In genomic region chr14:10658219-10658618, GRCm38 (mm10) we compare ENCODE assay signal across 19 mouse cellular contexts.
DNase-seq lines count a peak whose midpoint lies in the region; ATAC-seq and TF ChIP-seq lines count a peak whose summit lies in the region.
"Had no signal": no experiment of that assay in that cellular context is flagged by ENCODE, and none has a peak within 500 bp of the region (broad histone marks: within the 10 kb centered on the region; RNA-seq: fewer than 3 reads in every experiment).

No protein-coding gene starts in this region.

- H3K9me3 ChIP-seq in intestine, embryonic 16.5 days (ENCODE audit: control insufficient read depth, low read length), result no peaks in the 10 kb centered on the region
- H3K9me3 ChIP-seq in intestine, embryonic 15.5 days, result no peaks in the 10 kb centered on the region
- H3K9me3 ChIP-seq: embryonic facial prominence, embryonic 10.5 days; embryonic facial prominence, embryonic 12.5 days; forebrain, embryonic 13.5 days; forebrain, embryonic 15.5 days had no signal

- no peak for TF ChIP-seq CTCF in small intestine, adult 2 months (IDR thresholded peaks at IDR 0.05; ENCODE audit: extremely low read depth, insufficient read length, insufficient replicate concordance, low read depth, low read length)
- TF ChIP-seq CTCF in left cerebral cortex, adult 2 months (IDR thresholded peaks at IDR 0.05), result no peak

- no peaks in the 10 kb centered on the region for H3K4me1 ChIP-seq in intestine, embryonic 16.5 days (ENCODE audit: control insufficient read depth, insufficient read depth, low read length)
- no peaks in the 10 kb centered on the region for H3K4me1 ChIP-seq in intestine, embryonic 15.5 days (replicated peaks)
- H3K4me1 ChIP-seq in small intestine, adult 2 months (ENCODE audit: control insufficient read depth, insufficient read depth, insufficient read length, low read length), result peaks cover 10% of the 10 kb centered on the region; the same call in 1 of the 2 replicates
- H3K4me1 ChIP-seq: embryonic facial prominence, embryonic 12.5 days; forebrain, embryonic 15.5 days had no signal

- no peak for DNase-seq in right cerebral cortex, adult 18-20 months
- DNase-seq in left cerebral cortex, adult 2 months (ENCODE audit: extremely low spot score in 1 of 2, low spot score in 2 of 2), result no peak
- DNase-seq: adrenal gland, adult 8-10 months; adrenal gland, postnatal 14 days; adrenal gland, postnatal 36 days; cerebellum, adult 11-12 months; cerebellum, adult 2 months; cerebellum, adult 9-10 months; cerebellum, postnatal 10 days; cerebellum, postnatal 25 days; forebrain, postnatal 0 days had no signal

- intact Hi-C loops in left cerebral cortex, adult 2 months (cut with DNase I), result no loop called here

- no peaks in the 10 kb centered on the region for H3K27me3 ChIP-seq in intestine, embryonic 16.5 days (replicated peaks; ENCODE audit: control insufficient read depth, insufficient read depth, low read length)
- no peaks in the 10 kb centered on the region for H3K27me3 ChIP-seq in intestine, embryonic 15.5 days (replicated peaks)
- no peaks in the 10 kb centered on the region for H3K27me3 ChIP-seq in small intestine, adult 2 months (ENCODE audit: control insufficient read depth, insufficient read depth, low read length)
- H3K27me3 ChIP-seq: embryonic facial prominence, embryonic 12.5 days; forebrain, embryonic 13.5 days; forebrain, embryonic 15.5 days; Patski had no signal

- no peak for TF ChIP-seq POLR2A in small intestine, adult 2 months (IDR thresholded peaks at IDR 0.05; ENCODE audit: low read depth, low read length)

- 0 out of 2 replicates have a peak, but pooled peaks have one; percentile 33 for ATAC-seq in intestine, embryonic 16.5 days
- ATAC-seq in intestine, embryonic 15.5 days, result no peak
- ATAC-seq: forebrain, embryonic 13.5 days; forebrain, embryonic 15.5 days; forebrain, postnatal 0 days; Patski had no signal

- no peak overlapping the region for H3K27ac ChIP-seq in intestine, embryonic 16.5 days (ENCODE audit: low read length)
- no peak overlapping the region for H3K27ac ChIP-seq in intestine, embryonic 15.5 days
- H3K27ac ChIP-seq in small intestine, adult 2 months (ENCODE audit: insufficient read depth, low read depth, low read length), result peak overlapping the region; percentile 64
- H3K27ac ChIP-seq in left cerebral cortex, adult 2 months, result no peak overlapping the region
- H3K27ac ChIP-seq: embryonic facial prominence, embryonic 10.5 days; embryonic facial prominence, embryonic 12.5 days; forebrain, embryonic 13.5 days; forebrain, embryonic 15.5 days had no signal

- 76% methylated on average over 1 of the region's 1 CpGs for WGBS in intestine, embryonic 16.5 days
- WGBS in intestine, embryonic 15.5 days, result 72% methylated on average over 1 of the region's 1 CpGs
- 27% methylated on average over 1 of the region's 1 CpGs for WGBS in small intestine, adult 2 months

- H3K36me3 ChIP-seq in intestine, embryonic 16.5 days (ENCODE audit: control insufficient read depth, insufficient read depth, low read length), result no peaks in the 10 kb centered on the region
- no peaks in the 10 kb centered on the region for H3K36me3 ChIP-seq in intestine, embryonic 15.5 days
- no peaks in the 10 kb centered on the region for H3K36me3 ChIP-seq in small intestine, adult 2 months (ENCODE audit: control insufficient read depth, insufficient read depth, low read length)
- H3K36me3 ChIP-seq: embryonic facial prominence, embryonic 10.5 days; embryonic facial prominence, embryonic 12.5 days; forebrain, embryonic 15.5 days had no signal

- H3K4me2 ChIP-seq in intestine, embryonic 16.5 days (ENCODE audit: low read depth, low read length), result no peak overlapping the region
- no peak overlapping the region for H3K4me2 ChIP-seq in intestine, embryonic 15.5 days (replicated peaks)
- H3K4me2 ChIP-seq: embryonic facial prominence, embryonic 12.5 days; forebrain, embryonic 13.5 days; forebrain, embryonic 15.5 days had no signal

- no peak overlapping the region for H3K9ac ChIP-seq in intestine, embryonic 16.5 days (ENCODE audit: low read depth, low read length)
- no peak overlapping the region for H3K9ac ChIP-seq in intestine, embryonic 15.5 days
- H3K9ac ChIP-seq: embryonic facial prominence, embryonic 12.5 days; forebrain, embryonic 13.5 days; forebrain, embryonic 15.5 days; forebrain, postnatal 0 days had no signal

- no peak overlapping the region for H3K4me3 ChIP-seq in intestine, embryonic 16.5 days (ENCODE audit: low read length)
- H3K4me3 ChIP-seq in intestine, embryonic 15.5 days (replicated peaks), result no peak overlapping the region
- no peak overlapping the region for H3K4me3 ChIP-seq in small intestine, adult 2 months (ENCODE audit: low read depth, low read length)
- no peak overlapping the region for H3K4me3 ChIP-seq in left cerebral cortex, adult 2 months
- H3K4me3 ChIP-seq: embryonic facial prominence, embryonic 10.5 days; embryonic facial prominence, embryonic 12.5 days; forebrain, embryonic 13.5 days; forebrain, embryonic 15.5 days had no signal
